Mouse (Mus musculus): Measurements from ENCODE around the gene Mrps23. TPM values are rescaled to one million over a fixed set of nuclear protein-coding genes. Genes with fewer than 3 reads are reported as not detected.

Mrps23 gene
- total and polyA plus RNA-seq, 3 experiments: 121 to 314 (median 303) TPM

GRCm38 (mm10) chr11:88253514-88254167 lies 49.5 kb downstream of the Mrps23 start:
- no peak for DNase-seq
- TF ChIP-seq CTCF (IDR thresholded peaks at IDR 0.05) (no peak), POLR2A (IDR thresholded peaks at IDR 0.05; ENCODE audit: insufficient read depth, low read depth, low read length) (no peak), EP300 (IDR thresholded peaks at IDR 0.05; ENCODE audit: insufficient read depth, low read depth, low read length) (no peak)
- Histone ChIP-seq H3K27ac (0 out of 2 replicates have a peak overlapping the region, but pooled peaks have one; percentile 20), H3K9ac (ENCODE audit: low read depth, low read length) (no peak overlapping the region), H3K4me3 (no peak overlapping the region), H3K79me2 (replicated peaks; ENCODE audit: control insufficient read depth, insufficient read depth, low read length) (no peaks in the 10 kb centered on the region), H3K27me3 (ENCODE audit: control insufficient read depth, insufficient read depth, low read length) (no peaks in the 10 kb centered on the region), H3K36me3 (ENCODE audit: control insufficient read depth, insufficient read depth, low read length) (no peaks in the 10 kb centered on the region), H3K4me1 (ENCODE audit: control insufficient read depth, insufficient read depth, low read length) (peaks cover 4% of the 10 kb centered on the region)
- WGBS: 68% methylated on average over 7 of the region's 7 CpGs
- intact Hi-C loops (cut with DNase I): loop anchor here (2.0 to 5.0 kb wide), 3 partner anchors 159 to 475 kb away; no protein-coding TSS in a partner anchor

- H3K9ac ChIP-seq (ENCODE audit: low read depth, low read length): no peak overlapping the region
- H3K36me3 ChIP-seq (ENCODE audit: control insufficient read depth, insufficient read depth, low read length): no peaks in the 10 kb centered on the region
- no peaks in the 10 kb centered on the region for H3K27me3 ChIP-seq (ENCODE audit: control insufficient read depth, insufficient read depth, low read length)
- no peak overlapping the region for H3K4me3 ChIP-seq
- intact Hi-C loops (cut with DNase I): no loop called here
- TF ChIP-seq POLR2A (IDR thresholded peaks at IDR 0.05; ENCODE audit: insufficient read depth, low read depth, low read length) (no peak), EP300 (IDR thresholded peaks at IDR 0.05; ENCODE audit: insufficient read depth, low read depth, low read length) (no peak), CTCF (IDR thresholded peaks at IDR 0.05) (no peak)
- H3K4me1 ChIP-seq (ENCODE audit: control insufficient read depth, insufficient read depth, low read length): peaks cover 4% of the 10 kb centered on the region
- DNase-seq: no peak
- no peaks in the 10 kb centered on the region for H3K79me2 ChIP-seq (replicated peaks; ENCODE audit: control insufficient read depth, insufficient read depth, low read length)
- 76% methylated on average over 4 of the region's 4 CpGs for WGBS
- no peak overlapping the region for H3K27ac ChIP-seq
These were observed 53.5 kb downstream of the Mrps23 start for GRCm38 (mm10) chr11:88257700-88258099.

GRCm38 (mm10) chr11:88258212-88258611 lies 54.0 kb downstream of the Mrps23 start:
- 89% methylated on average over 4 of the region's 4 CpGs for WGBS
- Histone ChIP-seq H3K79me2 (replicated peaks; ENCODE audit: control insufficient read depth, insufficient read depth, low read length) (no peaks in the 10 kb centered on the region), H3K9ac (ENCODE audit: low read depth, low read length) (no peak overlapping the region), H3K4me1 (ENCODE audit: control insufficient read depth, insufficient read depth, low read length) (peaks cover 2% of the 10 kb centered on the region; the same call in 1 of the 2 replicates), H3K27ac (no peak overlapping the region), H3K4me3 (no peak overlapping the region), H3K27me3 (ENCODE audit: control insufficient read depth, insufficient read depth, low read length) (no peaks in the 10 kb centered on the region), H3K36me3 (ENCODE audit: control insufficient read depth, insufficient read depth, low read length) (no peaks in the 10 kb centered on the region)
- DNase-seq: no peak
- intact Hi-C loops (cut with DNase I): no loop called here
- peak; percentile 43 for TF ChIP-seq CTCF (IDR thresholded peaks at IDR 0.05)
- TF ChIP-seq EP300 (IDR thresholded peaks at IDR 0.05; ENCODE audit: insufficient read depth, low read depth, low read length): no peak

GRCm38 (mm10) chr11:88260463-88260862 lies 56.3 kb downstream of the Mrps23 start:
- intact Hi-C loops (cut with DNase I): no loop called here
- Histone ChIP-seq H3K36me3 (ENCODE audit: control insufficient read depth, insufficient read depth, low read length) (no peaks in the 10 kb centered on the region), H3K4me1 (ENCODE audit: control insufficient read depth, insufficient read depth, low read length) (peaks cover 2% of the 10 kb centered on the region; the same call in 1 of the 2 replicates), H3K79me2 (replicated peaks; ENCODE audit: control insufficient read depth, insufficient read depth, low read length) (no peaks in the 10 kb centered on the region), H3K27ac (no peak overlapping the region), H3K9ac (ENCODE audit: low read depth, low read length) (no peak overlapping the region), H3K27me3 (ENCODE audit: control insufficient read depth, insufficient read depth, low read length) (no peaks in the 10 kb centered on the region), H3K4me3 (no peak overlapping the region)
- TF ChIP-seq POLR2A (IDR thresholded peaks at IDR 0.05; ENCODE audit: insufficient read depth, low read depth, low read length) (no peak), CTCF (IDR thresholded peaks at IDR 0.05) (no peak), EP300 (IDR thresholded peaks at IDR 0.05; ENCODE audit: insufficient read depth, low read depth, low read length) (no peak)
- WGBS: 24% methylated on average over 7 of the region's 7 CpGs
- no peak for DNase-seq

Other genes starting within 250 kb of the Mrps23 start
- 100 to 1,000 TPM; 361 to 396 TPM for gene Dynll2, start 216.9 kb upstream of the Mrps23 start, total RNA-seq (2021)
- 225 and 357 TPM in 2 replicates for gene Dynll2, start 216.9 kb upstream of the Mrps23 start, polyA plus RNA-seq (2012; rRNA removed)
- 10 to 100 TPM; 99.5 to 99.7 TPM for gene Srsf1, start 157.0 kb upstream of the Mrps23 start, total RNA-seq (2021)
- gene Srsf1, start 157.0 kb upstream of the Mrps23 start, polyA plus RNA-seq (2012; rRNA removed): 39.3 and 86.5 TPM in 2 replicates
- 10 to 100 TPM; 37.9 to 49.8 TPM for gene Vezf1, start 136.1 kb upstream of the Mrps23 start, total RNA-seq (2021)
- 22.6 and 34.5 TPM in 2 replicates for gene Vezf1, start 136.1 kb upstream of the Mrps23 start, polyA plus RNA-seq (2012; rRNA removed)
- 10 to 100 TPM; 49.8 to 55.0 TPM for gene Cuedc1, start 106.3 kb upstream of the Mrps23 start, total RNA-seq (2021)
- 36.2 and 38.7 TPM in 2 replicates for gene Cuedc1, start 106.3 kb upstream of the Mrps23 start, polyA plus RNA-seq (2012; rRNA removed)
- not detected for gene Ccdc182, start 89.7 kb downstream of the Mrps23 start, total RNA-seq (2021)
- gene Ccdc182, start 89.7 kb downstream of the Mrps23 start, polyA plus RNA-seq (2012; rRNA removed): not detected in 2 replicates